Mouse (Mus musculus) testis, adult 2 months (tissue): Measurements from ENCODE around the gene Pdzk1ip1.

Source experiments
- CTCF ChIP-seq: fragments of 200-500 bp; IDR thresholded peaks from 2 replicates; pipeline ENCODE4 v1.5.1; 2012; ENCODE audit warnings: low read depth, mild to moderate bottlenecking, inconsistent platforms, low read length, moderate library complexity; ENCODE audit not compliant: control insufficient read depth, insufficient read depth, insufficient replicate concordance
- POLR2A ChIP-seq: fragments of 200-500 bp; IDR thresholded peaks from 2 replicates; pipeline ENCODE4 v1.6.1; 2012; ENCODE audit warnings: low read depth, mild to moderate bottlenecking, inconsistent platforms, low read length, moderate library complexity; ENCODE audit not compliant: control insufficient read depth

GRCm38 (mm10) chr4:115083031-115083430 is 5.5 kb upstream of the Pdzk1ip1 start:
- no peak for TF ChIP-seq CTCF
- TF ChIP-seq POLR2A: no peak
